Mouse (Mus musculus) embryonic stem cell, embryonic (primary cell): ENCODE data around the gene Eif3f.

Experiments
- CTCF ChIA-PET, 4 experiments: fragments of 300-600 bp in 2 of 4; fragments of 350-600 bp in 2 of 4; sonication (Branson Sonifier 250); formaldehyde crosslinking; loops; one replicate each; lab custom pipeline; 2022; ENCODE audit warnings: inconsistent platforms in 2 of 4; lab: Charles Lee
- POLR2A ChIA-PET, 4 experiments: fragments of 300-600 bp in 2 of 4; fragments of 350-600 bp in 2 of 4; sonication (Branson Sonifier 250); formaldehyde crosslinking; loops; one replicate each; lab custom pipeline; 2022; ENCODE audit warnings: antibody characterized with exemption in 4 of 4, inconsistent platforms in 1 of 4; lab: Charles Lee

Eif3f gene

DNA sequence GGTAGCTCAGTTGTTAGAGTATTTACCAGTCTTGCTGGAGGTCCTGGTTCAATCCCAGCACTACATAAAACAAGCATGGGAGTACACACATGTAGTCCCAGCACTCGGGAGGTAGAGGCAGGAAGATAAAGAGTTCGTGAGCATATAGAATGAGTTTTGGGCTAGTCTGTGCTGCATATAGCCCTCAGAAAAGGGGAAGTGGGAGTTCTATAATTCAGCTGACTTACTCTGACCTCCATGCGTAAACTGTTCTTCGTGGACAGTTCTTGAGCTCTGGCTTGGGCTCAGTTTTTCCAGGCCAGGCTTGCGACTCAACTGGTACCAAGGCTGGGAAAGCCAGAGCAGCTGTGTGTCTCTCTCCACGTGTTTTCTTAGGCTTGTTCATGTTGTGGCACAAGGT lies 18.6 kb downstream of the Eif3f start:
- ChIA-PET CTCF (interaction anchor here (0.9 to 3.3 kb wide), 7 partner anchors 9 to 68 kb away, joined by 3 to 18 read pairs (median 5); no protein-coding TSS in a partner anchor), POLR2A (no interaction called here)

DNA sequence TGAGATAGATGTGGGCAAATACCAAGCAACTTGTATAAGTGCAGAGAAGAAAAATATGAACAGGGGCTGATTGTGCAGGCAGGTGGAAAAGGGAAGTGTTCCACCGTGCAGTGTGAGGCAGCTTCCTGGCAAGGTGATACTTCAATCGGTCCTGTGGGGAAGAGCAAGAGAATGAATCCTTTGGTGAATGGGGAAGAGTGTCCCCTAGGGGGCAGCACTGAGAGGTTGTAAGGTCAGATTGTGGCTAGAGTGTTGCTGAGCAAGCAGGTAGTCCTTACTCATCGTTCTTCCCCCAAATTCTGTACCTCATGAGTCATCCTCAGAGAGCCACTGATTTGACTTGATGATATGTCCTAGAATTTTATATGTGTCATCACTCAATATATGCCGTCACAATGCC lies 20.0 kb downstream of the Eif3f start:
- CTCF ChIA-PET, result interaction anchor here in 3 of 4 experiments (0.6 to 3.3 kb wide), 11 partner anchors 10 to 1028 kb away, joined by 3 to 18 read pairs (median 3); no protein-coding TSS in a partner anchor
- POLR2A ChIA-PET, result no interaction called here

DNA sequence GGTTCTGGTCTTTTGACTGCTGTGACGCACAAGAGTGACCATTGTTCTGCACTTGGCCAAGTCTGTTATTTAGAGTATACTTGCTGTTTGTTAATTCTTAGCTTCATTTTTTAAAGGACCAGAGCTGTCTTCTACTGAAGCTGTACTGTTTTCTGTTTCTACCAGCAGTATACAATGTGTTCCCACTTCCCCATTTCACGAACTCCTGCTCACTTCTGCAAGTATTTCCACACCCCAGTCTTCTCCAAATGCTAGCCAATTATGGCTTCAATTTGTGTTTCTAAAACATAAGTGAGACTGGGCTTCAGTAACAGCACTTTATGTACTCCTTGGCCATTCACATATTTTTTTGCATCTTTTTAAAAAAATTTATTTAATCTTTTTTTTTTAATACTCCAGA lies 23.5 kb downstream of the Eif3f start:
- ChIA-PET CTCF (interaction anchor here in 2 of 4 experiments (2.1 to 2.3 kb wide), 2 partner anchors 9 to 10 kb away, joined by 6 to 11 read pairs; no protein-coding TSS in a partner anchor), POLR2A (interaction anchor here in 1 of 4 experiments (1.5 kb wide), 1 partner anchor 12 kb away, joined by 6 read pairs; no protein-coding TSS in a partner anchor)

DNA sequence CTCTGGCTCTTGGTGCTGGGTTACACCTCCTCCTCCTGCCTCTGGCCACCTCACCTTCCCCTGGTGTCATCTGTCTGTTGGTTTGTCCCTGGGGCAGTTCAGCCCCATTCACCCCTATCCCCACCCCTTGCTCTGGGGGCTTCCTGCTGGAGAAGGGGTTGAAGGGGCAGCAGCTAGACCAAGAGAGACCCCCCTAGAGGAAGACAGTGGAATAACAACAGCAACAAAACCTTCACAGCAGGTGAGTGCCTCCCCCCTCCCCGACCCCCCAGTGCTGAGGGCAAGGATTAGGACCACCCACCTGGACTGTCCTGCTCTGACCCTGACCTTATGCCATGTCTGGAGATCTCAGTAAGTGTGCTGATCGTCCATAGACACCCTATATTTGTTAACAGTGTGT lies 31.8 kb downstream of the Eif3f start:
- CTCF ChIA-PET, result interaction anchor here in 2 of 4 experiments (0.6 to 3.4 kb wide), 7 partner anchors 9 to 56 kb away, joined by 3 to 34 read pairs (median 3); no protein-coding TSS in a partner anchor
- POLR2A ChIA-PET, result interaction anchor here in 2 of 4 experiments (0.8 to 1.3 kb wide), 4 partner anchors 24 to 55 kb away, joined by 3 read pairs; no protein-coding TSS in a partner anchor

DNA sequence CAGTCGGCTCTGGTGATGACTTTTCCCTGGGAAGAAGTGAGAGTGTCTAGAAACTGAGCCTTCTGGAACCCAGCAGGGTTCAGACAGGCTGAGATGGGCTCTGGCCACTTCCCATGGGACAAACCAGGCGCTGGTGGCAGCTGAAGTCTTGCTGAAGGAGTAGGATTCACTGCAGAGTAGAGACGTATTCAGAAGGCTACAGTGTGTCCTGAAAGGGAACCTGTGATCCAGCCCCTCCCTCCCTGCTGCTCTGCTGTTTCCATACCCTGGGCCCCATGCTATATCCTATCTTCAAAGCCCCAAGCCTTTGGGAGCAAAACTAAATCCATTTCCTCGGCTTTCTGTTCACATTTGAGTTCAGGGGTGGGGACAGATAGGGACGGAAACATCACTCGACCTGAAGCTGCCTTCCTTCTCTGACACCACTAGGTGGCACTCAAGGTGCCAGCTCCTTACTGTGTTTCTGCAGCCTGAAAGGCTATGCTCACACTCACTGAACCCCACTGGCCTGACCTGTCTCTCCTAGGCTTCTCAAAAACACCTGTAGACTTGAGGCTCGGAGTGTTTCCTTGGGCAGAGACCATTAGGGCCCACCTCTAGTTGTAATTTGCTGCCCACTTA lies 32.6 kb downstream of the Eif3f start:
- POLR2A ChIA-PET, result interaction anchor here in 2 of 4 experiments (1.0 to 1.3 kb wide), 7 partner anchors 25 to 60 kb away, joined by 3 read pairs; no protein-coding TSS in a partner anchor
- CTCF ChIA-PET, result interaction anchor here (0.5 to 3.4 kb wide), 40 partner anchors 8 to 826 kb away, joined by 3 to 34 read pairs (median 4); no protein-coding TSS in a partner anchor

DNA sequence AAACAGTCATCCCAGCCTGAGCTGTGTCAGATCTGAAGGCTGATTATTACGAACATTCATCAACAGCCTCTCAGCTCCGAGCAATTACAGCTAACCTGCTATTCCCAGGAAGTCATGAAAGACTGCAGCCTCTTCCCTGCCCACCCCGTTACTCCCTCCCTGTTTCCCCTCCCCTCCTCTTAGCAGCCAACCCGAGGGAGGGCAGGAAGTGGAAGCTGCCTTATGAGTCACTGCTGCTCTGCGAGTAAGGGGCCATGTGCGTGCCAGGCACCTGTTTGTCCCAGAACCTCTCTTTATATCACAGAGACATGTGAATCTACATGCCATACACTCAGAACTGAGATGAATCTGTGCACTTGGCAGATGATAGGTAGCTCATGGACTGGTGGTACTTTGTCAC lies 34.0 kb downstream of the Eif3f start:
- ChIA-PET CTCF (interaction anchor here in 2 of 4 experiments (1.1 to 3.4 kb wide), 6 partner anchors 8 to 54 kb away, joined by 3 to 34 read pairs (median 13); no protein-coding TSS in a partner anchor), POLR2A (interaction anchor here in 2 of 4 experiments (0.6 to 1.2 kb wide), 2 partner anchors 20 to 58 kb away, joined by 3 to 4 read pairs; no protein-coding TSS in a partner anchor)

DNA sequence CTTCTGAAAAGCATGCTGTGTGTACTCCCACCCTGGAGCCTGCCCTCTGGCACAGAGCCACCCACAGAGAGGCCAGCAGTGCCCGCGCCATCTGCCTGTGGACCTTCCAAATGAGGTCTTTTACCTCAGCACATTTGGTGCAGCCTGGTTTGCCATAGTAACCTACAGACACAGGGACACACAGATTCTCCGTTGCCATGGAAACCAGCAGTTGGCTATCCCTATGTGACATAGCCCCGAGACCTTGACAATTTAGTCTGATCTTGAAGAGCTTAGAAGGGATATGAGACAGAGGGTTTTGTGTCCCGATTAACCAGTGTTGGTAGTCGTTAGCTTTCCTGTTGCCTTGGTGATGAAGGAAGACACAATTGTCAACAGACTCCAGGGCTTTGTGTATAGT lies 38.1 kb downstream of the Eif3f start:
- ChIA-PET CTCF (interaction anchor here in 1 of 4 experiments (0.6 to 0.8 kb wide), 2 partner anchors 50 to 1269 kb away, joined by 3 to 5 read pairs; no protein-coding TSS in a partner anchor), POLR2A (interaction anchor here in 2 of 4 experiments (0.6 to 1.3 kb wide), 4 partner anchors 24 to 211 kb away, joined by 3 read pairs; no protein-coding TSS in a partner anchor)

DNA sequence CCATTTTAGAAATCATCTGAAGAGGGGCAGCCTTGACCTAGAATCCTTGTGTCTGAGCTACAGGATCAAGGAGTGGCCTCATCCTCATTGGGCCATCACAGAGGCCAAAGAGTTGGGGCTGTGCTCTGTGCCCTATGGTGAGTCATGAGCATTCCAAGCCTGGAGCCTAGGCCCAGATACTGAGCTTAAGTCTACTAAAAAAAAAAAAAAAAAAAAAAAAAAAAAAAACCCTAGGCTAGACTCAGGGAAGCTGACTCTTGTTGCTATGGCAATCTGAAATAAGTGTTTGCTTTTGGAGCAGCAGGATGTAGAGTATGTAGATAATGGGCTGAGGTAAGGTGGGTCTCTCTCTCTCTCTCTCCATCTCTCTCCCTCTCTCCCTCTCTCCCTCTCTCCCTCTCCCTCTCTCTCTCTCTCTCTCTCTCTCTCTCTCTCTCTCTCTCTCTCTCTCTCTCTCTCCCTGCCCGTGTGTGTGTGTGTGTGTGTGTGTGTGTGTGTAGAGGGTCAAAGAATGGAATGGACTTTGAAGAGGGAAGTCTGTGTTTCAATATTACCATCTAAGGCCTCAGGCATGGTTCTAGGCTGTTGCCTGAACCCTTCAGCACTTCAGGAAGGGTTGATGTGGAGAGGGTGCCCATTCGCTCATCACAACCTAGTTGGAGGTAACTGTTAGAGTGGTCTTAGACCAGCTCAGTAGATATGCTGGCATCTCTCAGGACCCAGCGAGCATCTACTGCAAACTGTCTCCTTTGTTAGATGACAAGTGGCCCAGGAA lies 51.9 kb downstream of the Eif3f start:
- POLR2A ChIA-PET, result interaction anchor here in 1 of 4 experiments (0.9 to 1.0 kb wide), 2 partner anchors 16 to 69 kb away, joined by 3 read pairs; no protein-coding TSS in a partner anchor
- CTCF ChIA-PET, result interaction anchor here in 1 of 4 experiments (0.7 to 1.3 kb wide), 2 partner anchors 19 to 21 kb away, joined by 3 to 4 read pairs; no protein-coding TSS in a partner anchor

DNA sequence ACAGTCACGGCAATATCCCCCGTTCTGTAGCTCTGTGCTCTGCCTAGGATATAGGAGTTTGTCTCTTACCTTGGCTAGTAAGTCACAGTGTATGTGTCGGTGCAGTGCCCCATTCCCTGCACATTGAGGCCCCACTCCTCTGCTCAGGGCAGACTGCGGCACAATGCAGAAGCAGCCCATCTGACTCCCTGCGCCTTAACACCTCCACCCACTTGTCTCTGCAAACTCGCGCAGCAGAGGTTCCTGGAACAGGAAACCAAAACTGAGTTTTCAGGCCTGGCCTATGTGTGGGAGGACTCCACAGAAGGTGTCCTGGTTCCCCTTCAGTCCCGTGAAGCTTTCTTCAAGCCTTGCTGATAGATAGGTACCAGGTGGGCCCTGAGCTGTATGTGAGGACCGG lies 57.0 kb downstream of the Eif3f start:
- ChIA-PET POLR2A (interaction anchor here in 2 of 4 experiments (0.5 to 1.1 kb wide), 2 partner anchors 11 to 79 kb away, joined by 3 read pairs; no protein-coding TSS in a partner anchor), CTCF (interaction anchor here (0.6 to 3.1 kb wide), 11 partner anchors 9 to 901 kb away, joined by 3 to 15 read pairs (median 4); no protein-coding TSS in a partner anchor)
